Mouse (Mus musculus): ENCODE results near the gene Cmtr1. TPM values are rescaled to one million over a fixed set of nuclear protein-coding genes. Genes with fewer than 3 reads are reported as not detected.
A peak's percentile ranks its signal among the peaks of the same experiment; 100 is the strongest.

The Cmtr1 gene
- polyA plus RNA-seq, 1 experiment from 2014 or later = 96.5 TPM

DNA sequence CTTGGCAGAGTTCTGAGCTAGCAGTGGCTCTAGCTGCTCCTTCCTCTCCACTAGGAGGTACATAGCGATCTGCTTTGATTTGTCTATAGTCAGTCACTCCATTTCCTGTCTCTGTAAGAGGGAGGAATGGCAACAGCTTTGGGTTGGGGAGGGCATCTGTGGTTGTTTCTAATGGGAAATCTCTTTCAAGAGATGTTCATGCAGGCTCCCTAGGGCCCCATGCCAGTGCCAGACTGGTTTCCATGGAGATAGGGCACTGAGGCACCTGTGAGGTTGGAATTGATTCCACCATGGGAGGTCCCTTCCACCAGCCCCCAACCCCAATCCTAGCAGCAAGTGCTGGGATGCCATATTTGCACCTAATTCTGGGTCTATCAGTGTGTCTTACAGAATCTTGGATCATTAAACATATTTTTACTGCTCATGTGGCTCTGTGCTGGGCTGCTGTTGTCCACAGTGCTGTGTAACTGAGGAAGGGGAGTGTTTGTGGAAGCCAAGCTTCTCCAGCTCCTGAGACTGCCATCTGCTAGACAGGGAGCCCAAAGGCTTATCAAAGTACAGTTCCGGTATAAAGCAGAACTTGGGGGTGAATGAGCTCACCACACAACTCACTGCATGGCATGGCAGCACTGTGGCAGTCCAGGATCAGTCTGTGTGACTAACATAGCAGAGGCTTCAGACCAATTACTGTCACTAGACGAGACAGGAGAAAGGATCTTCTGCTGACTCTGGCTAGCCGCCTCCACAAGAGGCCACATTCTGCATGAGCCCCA, 42.7 kb downstream of the Cmtr1 start:
- H3K36me3 ChIP-seq (ENCODE audit: control insufficient read depth, insufficient read depth, low read length) = peaks cover 58% of the 10 kb centered on the region

GRCm38 (mm10) chr17:29704781-29705180, 44.4 kb downstream of the Cmtr1 start:
- Histone ChIP-seq H3K9me3 (ENCODE audit: control insufficient read depth, low read length) (no peaks in the 10 kb centered on the region), H3K4me2 (ENCODE audit: low read length) (no peak overlapping the region), H3K4me1 (replicated peaks; ENCODE audit: control insufficient read depth, insufficient read depth, low read length) (no peaks in the 10 kb centered on the region), H3K27me3 (replicated peaks; ENCODE audit: control insufficient read depth, insufficient read depth, low read length) (no peaks in the 10 kb centered on the region), H3K9ac (ENCODE audit: low read length) (no peak overlapping the region), H3K4me3 (ENCODE audit: low read depth, low read length) (no peak overlapping the region), H3K27ac (ENCODE audit: low read depth) (no peak overlapping the region), H3K36me3 (ENCODE audit: control insufficient read depth, insufficient read depth, low read length) (peaks cover 43% of the 10 kb centered on the region)
- DNase-seq (ENCODE audit: low spot score) = peak; percentile 83
- ATAC-seq (replicated peaks; ENCODE audit: low FRiP score, low TSS enrichment, low read depth) = 0 out of 2 replicates have a peak, but pooled peaks have one; percentile 48
- 46% methylated on average over 3 of the region's 3 CpGs for WGBS

More for the DNA sequence above, 42.7 kb downstream of the Cmtr1 start:
- H3K27ac ChIP-seq (ENCODE audit: low read depth) = no peak overlapping the region
- DNase-seq (ENCODE audit: low spot score) (no peak), ATAC-seq (replicated peaks; ENCODE audit: low FRiP score, low TSS enrichment, low read depth) (no peak)
- no peak overlapping the region for H3K4me2 ChIP-seq (ENCODE audit: low read length)
- no peaks in the 10 kb centered on the region for H3K4me1 ChIP-seq (replicated peaks; ENCODE audit: control insufficient read depth, insufficient read depth, low read length)
- 77% methylated on average over 4 of the region's 4 CpGs for WGBS
- H3K4me3 ChIP-seq (ENCODE audit: low read depth, low read length) = no peak overlapping the region
- H3K9ac ChIP-seq (ENCODE audit: low read length) = no peak overlapping the region
- no peaks in the 10 kb centered on the region for H3K27me3 ChIP-seq (replicated peaks; ENCODE audit: control insufficient read depth, insufficient read depth, low read length)
- no peaks in the 10 kb centered on the region for H3K9me3 ChIP-seq (ENCODE audit: control insufficient read depth, low read length)

DNA sequence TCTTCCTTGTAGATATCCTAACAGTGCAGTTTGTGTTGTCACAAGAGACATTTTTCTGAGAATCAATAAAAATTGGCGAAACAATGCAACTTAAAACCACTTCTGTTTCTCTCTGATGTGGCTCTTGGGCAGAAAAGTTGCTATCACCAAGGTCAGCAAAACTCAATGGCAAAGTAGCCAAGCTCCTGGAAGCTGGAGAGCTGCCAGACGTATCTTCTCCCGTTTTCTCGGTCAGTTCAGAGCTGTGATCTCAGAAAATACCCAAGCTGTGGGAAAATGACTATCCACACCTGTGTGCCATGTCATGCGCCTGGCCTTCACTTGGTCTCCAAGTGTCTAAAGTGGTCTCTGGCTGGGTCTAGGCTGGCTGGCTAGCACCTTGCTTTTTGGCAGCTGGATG, 45.5 kb downstream of the Cmtr1 start:
- Histone ChIP-seq H3K9ac (ENCODE audit: low read length) (no peak overlapping the region), H3K27me3 (replicated peaks; ENCODE audit: control insufficient read depth, insufficient read depth, low read length) (no peaks in the 10 kb centered on the region), H3K4me2 (ENCODE audit: low read length) (no peak overlapping the region), H3K27ac (ENCODE audit: low read depth) (no peak overlapping the region), H3K9me3 (ENCODE audit: control insufficient read depth, low read length) (no peaks in the 10 kb centered on the region), H3K36me3 (ENCODE audit: control insufficient read depth, insufficient read depth, low read length) (peaks cover 32% of the 10 kb centered on the region), H3K4me3 (ENCODE audit: low read depth, low read length) (no peak overlapping the region), H3K4me1 (replicated peaks; ENCODE audit: control insufficient read depth, insufficient read depth, low read length) (no peaks in the 10 kb centered on the region)
- 82% methylated on average over 5 of the region's 5 CpGs for WGBS
- DNase-seq (ENCODE audit: low spot score) = no peak
- no peak for ATAC-seq (replicated peaks; ENCODE audit: low FRiP score, low TSS enrichment, low read depth)

DNA sequence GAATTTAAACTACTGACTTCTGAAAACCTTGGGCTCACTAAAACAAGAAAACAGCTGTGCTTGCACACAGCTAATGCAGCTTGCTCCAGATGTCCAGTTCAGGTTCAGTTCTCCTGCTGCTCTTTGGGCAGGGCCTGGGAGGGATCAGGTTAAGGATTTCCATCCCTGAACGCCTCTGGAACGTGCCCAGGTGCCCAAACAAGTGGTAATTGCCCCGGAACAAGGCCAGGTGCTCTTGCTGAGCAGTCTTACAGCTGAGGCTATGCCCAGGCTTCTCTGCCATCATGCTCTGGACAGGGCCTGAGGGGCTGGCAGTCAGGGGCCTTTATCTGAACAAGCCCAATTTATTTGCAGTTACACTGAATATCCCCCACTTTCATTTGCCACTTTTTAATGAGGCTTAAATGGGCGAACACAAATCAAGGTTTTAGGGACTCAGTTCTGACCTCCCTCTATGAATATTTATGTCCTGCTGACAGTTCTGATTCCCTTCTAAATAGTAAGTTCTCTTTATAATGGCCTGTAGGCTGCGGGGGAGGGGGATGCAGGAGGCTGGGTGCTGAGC, 46.7 kb downstream of the Cmtr1 start:
- H3K4me2 ChIP-seq (ENCODE audit: low read length) = no peak overlapping the region
- H3K36me3 ChIP-seq (ENCODE audit: control insufficient read depth, insufficient read depth, low read length) = peaks cover 20% of the 10 kb centered on the region
- H3K4me3 ChIP-seq (ENCODE audit: low read depth, low read length) = no peak overlapping the region
- WGBS = 66% methylated on average over 5 of the region's 5 CpGs
- no peaks in the 10 kb centered on the region for H3K27me3 ChIP-seq (replicated peaks; ENCODE audit: control insufficient read depth, insufficient read depth, low read length)
- no peaks in the 10 kb centered on the region for H3K9me3 ChIP-seq (ENCODE audit: control insufficient read depth, low read length)
- DNase-seq (ENCODE audit: low spot score) = no peak
- H3K9ac ChIP-seq (ENCODE audit: low read length) = no peak overlapping the region
- no peak for ATAC-seq (replicated peaks; ENCODE audit: low FRiP score, low TSS enrichment, low read depth)
- H3K27ac ChIP-seq (ENCODE audit: low read depth) = no peak overlapping the region
- peaks cover 11% of the 10 kb centered on the region for H3K4me1 ChIP-seq (replicated peaks; ENCODE audit: control insufficient read depth, insufficient read depth, low read length)

GRCm38 (mm10) chr17:29708783-29709182, 48.4 kb downstream of the Cmtr1 start:
- Histone ChIP-seq H3K36me3 (ENCODE audit: control insufficient read depth, insufficient read depth, low read length) (peaks cover 9% of the 10 kb centered on the region; the same call in 1 of the 2 replicates), H3K4me2 (ENCODE audit: low read length) (no peak overlapping the region), H3K9ac (ENCODE audit: low read length) (no peak overlapping the region), H3K27me3 (replicated peaks; ENCODE audit: control insufficient read depth, insufficient read depth, low read length) (no peaks in the 10 kb centered on the region), H3K27ac (ENCODE audit: low read depth) (no peak overlapping the region), H3K9me3 (ENCODE audit: control insufficient read depth, low read length) (no peaks in the 10 kb centered on the region), H3K4me1 (replicated peaks; ENCODE audit: control insufficient read depth, insufficient read depth, low read length) (peaks cover 18% of the 10 kb centered on the region), H3K4me3 (ENCODE audit: low read depth, low read length) (no peak overlapping the region)
- WGBS = 75% methylated on average over 5 of the region's 5 CpGs
- ATAC-seq (replicated peaks; ENCODE audit: low FRiP score, low TSS enrichment, low read depth) (no peak), DNase-seq (ENCODE audit: low spot score) (no peak)

DNA sequence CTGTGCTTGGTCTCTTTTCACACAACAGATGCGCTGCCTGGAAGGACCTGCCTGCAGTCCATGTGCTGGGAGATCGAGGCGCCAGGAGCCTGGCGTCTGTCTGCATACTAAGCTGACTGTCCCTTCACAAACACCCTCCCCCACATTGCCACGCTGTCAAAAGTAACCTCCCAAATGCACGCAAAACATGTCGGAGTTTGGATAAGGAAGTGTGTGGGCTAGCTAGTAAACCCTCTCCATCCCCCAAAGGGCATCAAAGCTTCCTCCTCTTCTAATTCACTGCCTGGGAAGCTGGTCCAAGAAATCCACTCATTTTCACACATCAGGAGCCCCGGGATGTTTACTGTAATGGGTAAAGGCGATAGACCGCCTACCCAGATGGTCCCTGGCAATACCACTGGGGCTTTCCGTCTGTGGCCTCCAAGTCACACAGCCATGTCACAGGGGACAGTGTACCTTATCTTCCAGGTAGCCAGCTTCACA, 50.2 kb downstream of the Cmtr1 start:
- no peaks in the 10 kb centered on the region for H3K27me3 ChIP-seq (replicated peaks; ENCODE audit: control insufficient read depth, insufficient read depth, low read length)
- ATAC-seq (replicated peaks; ENCODE audit: low FRiP score, low TSS enrichment, low read depth) (no peak), DNase-seq (ENCODE audit: low spot score) (no peak)
- H3K4me3 ChIP-seq (ENCODE audit: low read depth, low read length) = no peak overlapping the region
- H3K36me3 ChIP-seq (ENCODE audit: control insufficient read depth, insufficient read depth, low read length) = 0 out of 2 replicates have a peak, but pooled peaks cover 3% of the 10 kb centered on the region
- H3K9ac ChIP-seq (ENCODE audit: low read length) = no peak overlapping the region
- peaks cover 18% of the 10 kb centered on the region for H3K4me1 ChIP-seq (replicated peaks; ENCODE audit: control insufficient read depth, insufficient read depth, low read length)
- no peaks in the 10 kb centered on the region for H3K9me3 ChIP-seq (ENCODE audit: control insufficient read depth, low read length)
- H3K4me2 ChIP-seq (ENCODE audit: low read length) = no peak overlapping the region
- no peak overlapping the region for H3K27ac ChIP-seq (ENCODE audit: low read depth)
- 59% methylated on average over 11 of the region's 11 CpGs for WGBS

DNA sequence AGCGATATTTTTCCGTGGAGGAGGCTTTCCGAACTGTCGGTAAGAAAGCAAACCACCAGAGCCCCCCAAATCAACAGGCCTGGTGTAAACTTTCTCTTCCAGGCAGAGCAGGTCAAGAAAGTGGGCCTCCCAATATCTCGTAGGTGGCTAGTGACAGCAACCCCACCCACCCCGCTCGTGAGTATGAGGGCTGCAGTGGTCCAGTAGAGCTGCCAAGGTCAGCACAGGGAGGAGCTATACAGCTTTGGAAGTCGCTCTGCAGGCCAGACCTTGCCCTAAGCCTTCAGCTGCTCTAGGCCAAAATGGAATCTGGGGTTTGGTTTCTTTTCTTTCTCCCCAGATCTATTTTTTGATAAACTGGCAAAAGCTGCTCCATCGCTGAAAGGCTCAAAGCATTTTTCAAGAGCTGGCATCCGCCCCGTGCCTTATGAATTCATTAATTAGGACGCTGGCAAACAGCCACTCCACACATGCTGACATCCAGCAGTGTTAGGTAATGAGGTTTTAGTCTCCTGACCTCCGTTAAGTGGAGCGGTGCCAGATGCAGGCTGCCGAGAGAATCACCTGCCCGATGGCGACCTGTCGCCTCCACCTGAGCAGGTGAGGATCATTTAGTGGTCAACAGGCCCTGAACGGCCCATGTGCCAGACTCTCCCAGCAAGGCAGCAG, 50.8 kb downstream of the Cmtr1 start:
- Histone ChIP-seq H3K4me3 (ENCODE audit: low read depth, low read length) (no peak overlapping the region), H3K4me1 (replicated peaks; ENCODE audit: control insufficient read depth, insufficient read depth, low read length) (peaks cover 21% of the 10 kb centered on the region), H3K27me3 (replicated peaks; ENCODE audit: control insufficient read depth, insufficient read depth, low read length) (no peaks in the 10 kb centered on the region), H3K4me2 (ENCODE audit: low read length) (no peak overlapping the region), H3K36me3 (ENCODE audit: control insufficient read depth, insufficient read depth, low read length) (0 out of 2 replicates have a peak, but pooled peaks cover 3% of the 10 kb centered on the region), H3K9ac (ENCODE audit: low read length) (no peak overlapping the region), H3K9me3 (ENCODE audit: control insufficient read depth, low read length) (no peaks in the 10 kb centered on the region), H3K27ac (ENCODE audit: low read depth) (0 out of 2 replicates have a peak overlapping the region, but pooled peaks have one; percentile 3)
- ATAC-seq (replicated peaks; ENCODE audit: low FRiP score, low TSS enrichment, low read depth) (no peak), DNase-seq (ENCODE audit: low spot score) (no peak)
- WGBS = 71% methylated on average over 19 of the region's 19 CpGs

- Histone ChIP-seq H3K27ac (ENCODE audit: low read depth) (0 out of 2 replicates have a peak overlapping the region, but pooled peaks have one; percentile 3), H3K4me1 (replicated peaks; ENCODE audit: control insufficient read depth, insufficient read depth, low read length) (peaks cover 26% of the 10 kb centered on the region), H3K4me2 (ENCODE audit: low read length) (no peak overlapping the region), H3K9me3 (ENCODE audit: control insufficient read depth, low read length) (no peaks in the 10 kb centered on the region), H3K9ac (ENCODE audit: low read length) (no peak overlapping the region), H3K27me3 (replicated peaks; ENCODE audit: control insufficient read depth, insufficient read depth, low read length) (no peaks in the 10 kb centered on the region), H3K4me3 (ENCODE audit: low read depth, low read length) (no peak overlapping the region), H3K36me3 (ENCODE audit: control insufficient read depth, insufficient read depth, low read length) (0 out of 2 replicates have a peak, but pooled peaks cover 3% of the 10 kb centered on the region)
- DNase-seq (ENCODE audit: low spot score) (no peak), ATAC-seq (replicated peaks; ENCODE audit: low FRiP score, low TSS enrichment, low read depth) (no peak)
- WGBS = 47% methylated on average over 8 of the region's 8 CpGs
Observed at GRCm38 (mm10) chr17:29711745-29712431, 51.5 kb downstream of the Cmtr1 start.

All from intestine, embryonic 14.5 days (tissue).